Mouse (Mus musculus): ENCODE measurements around the gene Zpld1.

- TF ChIP-seq CTCF (IDR thresholded peaks at IDR 0.05; ENCODE audit: insufficient read depth, low read depth, low read length) (no peak), POLR2A (IDR thresholded peaks at IDR 0.05; ENCODE audit: insufficient read depth, low read depth, low read length) (no peak)
Measured at GRCm38 (mm10) chr16:55228995-55229622, 68.7 kb downstream of the Zpld1 start.
